Mouse (Mus musculus) megakaryocyte, embryonic 14.5 days (primary cell): ENCODE results near the gene Rpl13. TPM values are rescaled to one million over a fixed set of nuclear protein-coding genes. Genes with fewer than 3 reads are reported as not detected.
A peak's percentile ranks its signal among the peaks of the same experiment; 100 is the strongest.
"Not testable (repeated sequence)": the region's sequence is repeated elsewhere in the genome, so short reads cannot be mapped to it uniquely, and the experiment has no call there.

ENCODE experiments used
- H3K27me3 ChIP-seq: replicated peaks from 2 replicates; pipeline ENCODE3; 2012; ENCODE audit warnings: inconsistent platforms
- H3K36me3 ChIP-seq: replicated peaks from 2 replicates; pipeline ENCODE3; 2012; ENCODE audit warnings: low read length, inconsistent platforms, mixed read lengths
- H3K4me1 ChIP-seq: 2 replicates; pipeline ENCODE4 v1.6.1; 2012; ENCODE audit warnings: inconsistent platforms
- H3K4me3 ChIP-seq: replicated peaks from 2 replicates; pipeline ENCODE3; 2012; ENCODE audit warnings: moderate library complexity, mild to moderate bottlenecking, inconsistent platforms
- H3K9me3 ChIP-seq: 2 replicates; pipeline ENCODE4 v1.6.1; 2012; ENCODE audit warnings: inconsistent platforms
- FLI1 ChIP-seq: IDR thresholded peaks from 2 replicates; pipeline ENCODE4 v1.6.1; 2012; ENCODE audit warnings: low read length, inconsistent platforms, mixed read lengths
- GATA1 ChIP-seq: IDR thresholded peaks from 3 replicates; pipeline ENCODE4 v1.6.1; 2012; ENCODE audit warnings: mixed read lengths, low read length, inconsistent platforms, borderline replicate concordance
- polyA plus RNA-seq: library from polyadenylated mRNA; stranded (reverse); fragments of >175 nt; gene quantifications from 2 replicates; pipeline ENCODE4 v1.2.3, GENCODE M21; 2012; ENCODE audit warnings: low replicate concordance; ENCODE audit not compliant: insufficient read depth

Gene Rpl13
- polyA plus RNA-seq, 1 experiment: 4,089 TPM

- TF ChIP-seq GATA1 (no peak), FLI1 (no peak)
- Histone ChIP-seq H3K9me3 (no peaks in the 10 kb centered on the region), H3K4me3 (no peak overlapping the region), H3K4me1 (peaks cover 13% of the 10 kb centered on the region), H3K36me3 (peaks cover 98% of the 10 kb centered on the region), H3K27me3 (no peaks in the 10 kb centered on the region)
Observed at GRCm38 (mm10) chr8:123083610-123084009, 18.5 kb upstream of the Rpl13 start.

DNA sequence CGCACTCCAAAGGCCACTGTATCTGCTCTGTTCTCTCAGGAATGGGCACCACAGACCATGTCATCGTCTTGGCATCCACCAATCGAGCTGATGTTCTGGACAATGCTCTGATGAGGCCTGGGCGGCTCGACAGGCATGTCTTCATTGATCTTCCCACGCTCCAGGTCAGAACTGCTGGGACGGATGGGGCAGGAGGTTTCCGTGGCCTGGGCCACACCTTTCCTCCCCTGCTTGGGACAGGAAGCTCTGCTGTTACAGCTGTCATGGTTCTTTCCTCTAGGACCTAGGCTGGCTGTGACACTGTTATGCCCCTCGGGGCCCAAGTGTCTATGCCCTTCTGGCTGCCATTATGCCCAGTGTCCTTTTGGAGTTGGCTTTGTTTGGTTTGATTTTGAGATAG, 14.9 kb upstream of the Rpl13 start:
- H3K4me3 ChIP-seq: no peak overlapping the region
- peaks cover 13% of the 10 kb centered on the region for H3K4me1 ChIP-seq
- no peaks in the 10 kb centered on the region for H3K9me3 ChIP-seq
- peaks cover 99% of the 10 kb centered on the region for H3K36me3 ChIP-seq
- H3K27me3 ChIP-seq: no peaks in the 10 kb centered on the region
- TF ChIP-seq GATA1: no peak
- TF ChIP-seq FLI1: no peak

GRCm38 (mm10) chr8:123097216-123097615, 4.9 kb upstream of the Rpl13 start:
- Histone ChIP-seq H3K36me3 (peaks cover 52% of the 10 kb centered on the region), H3K9me3 (no peaks in the 10 kb centered on the region), H3K4me1 (peaks cover 13% of the 10 kb centered on the region), H3K27me3 (no peaks in the 10 kb centered on the region), H3K4me3 (no peak overlapping the region)
- TF ChIP-seq GATA1: no peak
- TF ChIP-seq FLI1: no peak

- no peak overlapping the region for H3K4me3 ChIP-seq
- H3K27me3 ChIP-seq: no peaks in the 10 kb centered on the region
- H3K4me1 ChIP-seq: peaks cover 13% of the 10 kb centered on the region
- no peak for TF ChIP-seq GATA1
- TF ChIP-seq FLI1: no peak
- peaks cover 47% of the 10 kb centered on the region for H3K36me3 ChIP-seq
- no peaks in the 10 kb centered on the region for H3K9me3 ChIP-seq
Observed at GRCm38 (mm10) chr8:123097786-123098584, 4.2 kb upstream of the Rpl13 start.

DNA sequence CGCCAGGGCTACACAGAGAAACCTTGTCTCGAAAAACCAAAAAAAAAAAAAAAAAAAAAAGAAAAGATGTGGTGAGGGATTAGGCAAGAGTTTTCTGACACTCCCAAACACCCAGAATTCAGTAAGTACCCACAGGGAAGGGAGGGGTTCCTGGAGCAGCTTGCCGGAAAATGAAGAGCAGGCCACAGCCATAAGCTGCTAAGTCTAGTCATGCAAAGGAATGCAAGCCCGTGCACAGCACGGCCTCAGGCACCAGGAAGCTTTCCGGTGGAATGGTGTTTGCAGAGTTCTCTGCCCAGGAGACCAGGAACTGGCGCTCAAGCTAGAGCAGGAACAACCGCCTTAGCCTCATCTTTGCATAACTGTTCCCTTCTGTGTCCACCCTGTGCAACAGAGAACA, 1.9 kb upstream of the Rpl13 start:
- no peak for TF ChIP-seq GATA1
- no peak for TF ChIP-seq FLI1
- Histone ChIP-seq H3K36me3 (peaks cover 47% of the 10 kb centered on the region), H3K27me3 (no peaks in the 10 kb centered on the region), H3K4me1 (peaks cover 28% of the 10 kb centered on the region), H3K9me3 (no peaks in the 10 kb centered on the region), H3K4me3 (peak overlapping the region; percentile 2)

- Histone ChIP-seq H3K27me3 (no peaks in the 10 kb centered on the region), H3K9me3 (no peaks in the 10 kb centered on the region), H3K4me1 (peaks cover 28% of the 10 kb centered on the region), H3K4me3 (no peak overlapping the region), H3K36me3 (peaks cover 47% of the 10 kb centered on the region)
- TF ChIP-seq GATA1 (no peak), FLI1 (no peak)
Observed at GRCm38 (mm10) chr8:123101244-123101643, 906 bp upstream of the Rpl13 start.

DNA sequence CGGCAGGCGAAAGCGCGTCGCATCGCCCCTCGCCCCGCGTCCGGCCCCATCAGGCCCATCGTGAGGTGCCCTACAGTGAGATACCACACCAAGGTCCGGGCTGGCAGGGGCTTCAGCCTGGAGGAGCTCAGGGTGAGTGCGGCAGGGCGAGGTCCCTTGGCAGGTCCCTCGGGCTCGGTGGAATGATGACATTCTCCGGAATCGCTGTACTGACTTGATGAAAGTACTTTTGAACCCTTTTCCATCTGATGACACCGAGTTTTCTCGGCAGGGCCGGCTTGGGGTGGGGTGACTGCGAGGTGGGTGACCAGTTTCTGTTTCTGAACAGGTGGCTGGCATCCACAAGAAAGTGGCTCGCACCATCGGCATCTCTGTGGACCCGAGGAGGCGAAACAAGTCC, 705 bp downstream of the Rpl13 start:
- H3K36me3 ChIP-seq: peaks cover 35% of the 10 kb centered on the region
- not testable (repeated sequence) for H3K27me3 ChIP-seq, H3K9me3 ChIP-seq
- H3K4me3 ChIP-seq: peak overlapping the region; percentile 96
- peaks cover 32% of the 10 kb centered on the region for H3K4me1 ChIP-seq

GRCm38 (mm10) chr8:123103285-123103684, 1.1 kb downstream of the Rpl13 start:
- Histone ChIP-seq H3K36me3 (peaks cover 31% of the 10 kb centered on the region), H3K27me3 (no peaks in the 10 kb centered on the region), H3K9me3 (no peaks in the 10 kb centered on the region), H3K4me1 (peaks cover 32% of the 10 kb centered on the region), H3K4me3 (peak overlapping the region; percentile 96)
- no peak for TF ChIP-seq GATA1
- TF ChIP-seq FLI1: no peak

DNA sequence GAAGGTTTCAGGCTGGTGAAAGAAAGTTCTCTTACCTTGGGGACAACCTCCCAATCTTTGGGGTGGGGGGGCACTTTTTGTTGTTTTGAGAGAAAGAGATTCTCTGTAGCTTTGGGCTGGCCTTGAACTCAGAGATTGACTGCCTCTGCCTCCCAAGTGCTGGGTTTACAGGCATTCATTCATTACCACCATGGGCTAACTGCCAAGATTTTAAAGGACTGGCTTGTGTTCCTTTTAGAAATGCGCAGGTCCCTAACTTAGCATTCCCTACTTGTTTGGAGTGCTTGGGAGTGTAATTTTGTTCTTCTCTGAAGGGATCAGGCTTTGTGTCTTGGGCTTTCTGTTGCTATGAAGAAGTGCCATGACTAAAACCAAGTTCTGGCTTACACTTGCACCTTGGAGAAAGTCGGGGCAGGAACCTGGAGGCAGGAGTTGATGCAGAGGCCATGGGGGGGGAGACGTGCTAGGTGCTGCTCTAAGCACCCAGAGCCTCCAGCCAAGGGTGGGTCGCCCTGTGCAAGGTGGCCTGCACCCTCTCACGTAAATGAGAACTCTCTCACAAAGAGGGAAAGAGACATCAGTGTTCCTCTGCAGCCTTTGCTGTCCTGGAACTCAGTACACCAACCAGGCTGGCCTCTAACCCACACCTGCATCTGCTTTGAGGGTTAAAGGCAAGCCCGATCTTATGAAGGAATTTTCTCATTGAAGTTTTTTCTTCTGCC, 2.1 kb downstream of the Rpl13 start:
- Histone ChIP-seq H3K36me3 (peaks cover 27% of the 10 kb centered on the region), H3K27me3 (peaks cover 2% of the 10 kb centered on the region), H3K4me3 (peak overlapping the region; percentile 96), H3K4me1 (peaks cover 37% of the 10 kb centered on the region), H3K9me3 (no peaks in the 10 kb centered on the region)
- TF ChIP-seq FLI1 (no peak), GATA1 (no peak)
